Mouse (Mus musculus) naive thymus-derived CD4-positive, alpha-beta T cell, adult 2 months (primary cell): ENCODE results near the gene Morn5.

Experiments used
- DNase-seq: peaks from one replicate; pipeline ENCODE4 v3.0.0-alpha.2; 2011; ENCODE audit warnings: low read depth

The Morn5 gene

DNA sequence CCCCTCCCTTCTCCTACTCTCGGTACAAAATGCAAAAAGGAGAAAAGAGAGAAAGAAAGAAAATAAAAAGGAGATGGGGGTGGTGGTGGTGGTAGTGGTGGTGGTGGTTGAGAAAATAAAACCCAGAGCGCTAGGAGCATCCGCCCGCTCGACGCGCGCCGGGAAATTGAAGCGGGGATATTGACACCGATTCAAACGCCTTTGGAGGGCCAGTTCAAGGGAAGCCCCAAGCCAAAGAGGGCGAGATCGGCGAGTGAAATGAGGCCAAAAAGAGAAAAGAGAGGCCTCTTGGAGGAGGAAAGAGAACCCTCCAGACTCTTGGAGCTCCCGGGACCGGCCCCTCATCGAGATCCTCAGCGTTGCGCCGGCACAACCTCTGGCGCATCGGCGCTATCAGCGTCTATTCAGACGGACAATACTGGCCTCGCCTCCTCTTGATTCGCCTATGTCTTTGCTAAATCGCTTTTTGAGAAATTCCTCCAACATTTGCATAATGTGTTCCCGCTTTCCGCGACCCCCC, 55.2 kb downstream of the Morn5 start:
- DNase-seq: no peak

DNA sequence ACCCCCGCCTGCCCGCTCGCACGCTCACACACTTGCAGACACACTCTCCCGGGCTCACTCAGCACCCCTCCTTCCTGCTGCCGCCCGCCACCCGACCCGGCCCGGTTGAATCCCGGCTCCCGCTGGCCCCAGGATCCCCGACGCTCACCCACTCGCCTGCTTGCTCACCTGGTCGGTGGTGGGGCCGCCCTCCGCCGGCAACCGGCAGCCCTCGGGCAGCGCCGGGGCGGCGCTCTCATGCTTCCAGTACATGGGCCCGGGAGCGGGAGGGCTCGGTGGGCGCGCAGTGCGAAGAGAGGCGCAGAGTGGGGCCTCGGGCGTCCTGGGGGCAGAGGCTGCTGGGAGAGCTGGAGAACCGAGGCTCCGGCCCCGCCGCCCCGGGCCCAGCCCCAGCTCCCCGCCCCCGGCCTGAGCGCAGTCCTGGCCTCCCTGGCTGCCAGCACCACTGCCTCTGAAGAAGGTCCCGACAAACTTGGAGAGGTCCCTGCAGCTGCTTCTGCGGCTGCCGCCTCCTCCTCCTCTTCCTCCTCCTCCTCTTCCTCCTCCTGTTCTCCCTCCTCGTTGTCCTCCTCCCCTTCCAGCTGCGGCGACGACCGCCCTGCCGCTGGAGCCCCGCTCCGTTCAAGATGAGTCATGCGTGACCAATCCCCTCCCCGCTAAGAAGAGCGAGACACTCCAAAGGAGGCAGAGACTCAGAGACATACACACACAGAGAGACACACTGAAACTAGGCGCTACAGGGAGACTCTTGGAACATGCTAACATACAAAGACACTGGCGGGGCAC, 55.9 kb downstream of the Morn5 start, which contains the start of gene Lhx6:
Lhx6 (minus strand) TSS at position 453 of the 786 bp plus-strand sequence.
- peak; percentile 5 for DNase-seq

DNA sequence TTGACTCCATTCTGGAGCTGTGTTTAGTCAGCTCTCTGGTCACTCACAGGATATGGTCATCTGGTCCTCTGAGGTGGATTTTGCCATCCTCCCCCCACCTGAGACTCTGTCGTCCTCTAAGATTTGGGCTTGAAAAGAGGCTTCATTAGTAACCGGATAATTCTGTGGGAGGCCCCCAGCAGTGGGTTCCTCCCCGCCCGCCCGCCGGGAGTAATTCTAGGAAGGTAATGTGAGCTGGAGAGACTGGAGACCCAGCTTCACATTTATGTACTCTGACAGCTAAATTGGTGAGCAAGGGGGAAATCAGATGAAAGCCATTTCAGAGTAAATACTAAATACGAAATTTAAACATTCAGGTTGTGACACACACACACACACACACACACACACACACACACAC, 59.4 kb downstream of the Morn5 start:
- no peak for DNase-seq

DNA sequence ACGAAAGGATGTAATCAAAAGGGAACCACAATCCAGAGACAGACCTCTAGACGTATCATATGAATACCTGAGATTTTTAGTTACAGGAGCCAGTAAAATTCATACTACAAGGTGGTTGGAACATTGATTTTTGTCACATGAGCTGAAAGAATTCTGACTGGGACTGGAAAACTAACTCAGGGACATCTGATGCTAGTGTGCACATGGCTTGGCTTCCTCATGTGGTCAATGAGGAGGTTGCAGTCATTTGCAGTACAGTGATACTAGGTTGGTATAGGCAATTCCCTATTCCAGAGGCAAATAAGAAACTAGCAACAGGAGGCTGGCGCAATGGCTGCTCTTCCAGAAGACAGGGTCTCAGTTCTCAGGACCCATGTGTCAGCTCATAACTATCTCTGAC, 63.4 kb downstream of the Morn5 start:
- no peak for DNase-seq

DNA sequence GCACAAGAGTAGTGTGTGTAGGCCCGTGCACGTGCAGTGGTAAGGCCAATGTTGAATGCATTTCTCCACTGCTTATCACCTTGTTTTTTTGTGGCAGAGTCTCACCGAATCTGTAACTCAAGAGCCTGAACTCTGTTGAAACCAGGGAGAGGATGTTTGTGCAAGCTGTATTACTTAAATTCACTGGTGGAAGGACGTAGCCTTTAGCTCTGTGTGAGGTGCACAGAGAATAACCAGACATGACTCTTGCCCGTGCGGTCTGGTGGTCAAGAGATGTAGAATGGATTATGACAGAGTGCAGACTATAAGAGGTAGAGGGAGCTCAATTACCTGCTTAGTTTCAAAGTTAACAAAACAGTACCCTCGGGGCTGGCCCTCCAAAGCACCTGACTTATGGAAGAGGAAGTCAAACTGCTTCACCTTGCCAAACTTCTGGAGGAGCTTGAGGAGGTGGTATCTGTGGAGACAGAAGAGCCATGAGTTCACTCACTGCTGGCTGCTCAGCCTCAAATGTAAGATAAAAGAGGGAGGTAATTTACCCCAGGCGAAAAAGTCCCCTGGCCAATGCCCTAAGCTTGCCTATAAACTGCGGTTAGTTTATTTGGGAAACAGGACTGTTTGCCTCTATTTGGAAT, 77.7 kb downstream of the Morn5 start:
- no peak for DNase-seq

DNA sequence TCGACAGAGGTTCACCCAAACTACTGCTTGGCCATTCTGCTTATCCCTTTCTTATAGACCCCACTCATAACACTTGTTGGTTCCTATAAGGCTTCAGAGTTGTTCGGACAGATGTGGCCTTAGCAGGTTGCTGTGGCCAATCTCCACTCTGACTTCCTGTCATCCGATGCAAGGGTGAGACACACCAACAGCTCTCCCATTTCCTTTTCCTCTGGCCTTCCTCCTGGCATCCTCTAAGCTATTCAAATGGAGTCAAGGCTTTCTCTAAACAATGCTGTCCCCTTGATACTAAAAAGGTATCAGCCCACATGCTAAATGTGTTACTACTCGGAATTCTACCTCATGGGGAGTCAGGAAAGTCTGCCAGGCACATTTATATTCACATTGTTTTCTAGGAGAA, 78.7 kb downstream of the Morn5 start:
- DNase-seq: no peak

DNA sequence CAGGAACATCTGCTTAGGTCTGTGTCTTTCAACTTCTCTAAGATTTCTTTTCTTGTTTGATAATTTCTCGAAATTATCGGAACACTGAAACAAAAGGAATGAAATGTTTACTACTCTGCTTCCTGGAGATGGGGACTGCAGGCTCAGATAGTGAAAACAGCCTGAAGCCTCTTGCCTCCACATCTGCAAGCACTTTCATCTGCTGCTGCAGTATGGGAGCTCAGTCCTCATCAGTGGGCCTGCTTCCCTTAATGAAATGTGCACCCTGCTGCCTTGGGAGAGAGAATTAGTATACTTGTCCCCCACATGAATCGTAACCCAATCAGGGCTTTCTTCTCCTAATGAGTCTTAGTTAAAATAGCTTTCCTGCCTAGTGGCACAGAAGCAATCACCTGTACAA, 79.8 kb downstream of the Morn5 start:
- no peak for DNase-seq
